Mouse (Mus musculus): Measurements from ENCODE around the gene Galr3.
"Not testable (repeated sequence)": the region's sequence is repeated elsewhere in the genome, so short reads cannot be mapped to it uniquely, and the experiment has no call there.

Gene Galr3

DNA sequence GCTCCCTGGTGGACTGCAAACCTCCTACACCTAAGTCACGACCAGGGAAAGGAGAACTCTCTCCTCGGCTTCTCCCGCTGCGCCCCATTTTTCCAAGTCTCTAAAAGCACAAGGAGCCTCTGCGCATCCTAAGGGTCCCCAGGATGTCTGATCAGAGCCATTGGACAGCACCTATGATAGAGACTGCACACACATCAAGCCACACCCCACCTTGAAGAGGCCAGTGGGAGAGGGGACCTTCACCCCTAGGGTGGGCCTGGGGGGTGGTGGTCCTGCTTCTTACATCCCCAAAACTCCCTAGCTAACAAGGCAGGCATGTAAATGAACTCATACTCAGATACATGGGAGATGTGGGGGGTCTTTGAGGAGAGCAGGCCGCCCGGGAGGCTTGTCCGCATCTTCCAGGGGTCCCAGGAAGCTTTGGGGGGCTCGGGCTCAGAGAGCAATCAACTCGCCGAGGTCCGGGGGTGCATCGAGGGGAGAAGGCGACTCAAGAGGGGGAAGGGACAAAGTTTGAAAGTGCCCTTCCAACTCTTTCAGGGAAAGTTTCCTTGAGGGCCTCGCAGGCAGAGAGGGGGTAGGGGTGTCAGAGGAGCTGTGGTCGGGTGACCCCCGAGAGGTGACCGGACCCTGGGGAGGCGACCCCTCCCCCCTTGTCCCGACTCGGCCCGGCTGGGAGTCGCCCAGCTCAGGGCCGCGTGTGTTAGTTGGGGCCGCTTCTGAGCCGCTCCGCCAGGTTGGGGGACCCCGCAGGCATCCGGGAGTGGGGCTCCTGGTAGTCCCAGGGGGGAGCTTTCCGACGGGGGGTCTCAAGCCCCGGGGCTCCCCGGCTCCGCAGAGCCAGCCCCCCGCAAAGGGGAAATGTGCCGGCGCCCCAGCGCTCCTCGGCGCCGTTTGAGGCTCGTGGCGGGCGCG is 14.1 kb upstream of the Galr3 start:
- peak; percentile 73 for DNase-seq (ENCODE audit: low spot score)

GRCm38 (mm10) chr15:79028237-79028738 is 13.4 kb upstream of the Galr3 start, which contains the start of gene H1f0:
Gene H1f0 (plus strand): TSS chr15:79028450.
- DNase-seq (ENCODE audit: low spot score), result peak; percentile 97

- DNase-seq (ENCODE audit: low spot score), result no peak
Measured at GRCm38 (mm10) chr15:79028823-79029484, 12.7 kb upstream of the Galr3 start.

GRCm38 (mm10) chr15:79029519-79030241 is 12.0 kb upstream of the Galr3 start:
- DNase-seq (ENCODE audit: low spot score), result no peak

- DNase-seq (ENCODE audit: low spot score), result peak; percentile 86
Measured at GRCm38 (mm10) chr15:79030551-79031435, 10.9 kb upstream of the Galr3 start.

GRCm38 (mm10) chr15:79031908-79032307 is 9.8 kb upstream of the Galr3 start:
- not testable (repeated sequence) for DNase-seq (ENCODE audit: low spot score)

DNA sequence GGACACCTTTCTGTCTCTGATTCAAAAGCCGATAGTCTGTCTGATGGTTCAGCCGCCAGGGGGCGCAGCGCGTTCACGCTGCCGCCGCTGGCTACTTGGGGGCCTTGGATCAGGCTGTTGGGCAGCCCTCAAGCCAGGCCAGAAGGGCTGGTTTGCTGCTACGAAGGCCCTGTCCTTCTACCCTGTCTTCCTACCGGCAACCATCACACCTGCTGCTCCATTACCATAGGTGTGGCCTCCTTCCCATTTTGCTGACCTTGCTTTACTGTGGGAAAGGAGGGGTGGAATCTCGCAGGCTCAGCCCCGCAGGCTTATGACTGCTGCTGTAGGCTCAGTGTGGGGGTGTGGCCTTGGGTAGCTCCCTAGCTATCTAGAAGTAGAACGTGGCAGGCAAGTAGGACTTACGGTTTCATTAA is 3.8 kb upstream of the Galr3 start:
- DNase-seq (ENCODE audit: low spot score), result peak; percentile 91

DNA sequence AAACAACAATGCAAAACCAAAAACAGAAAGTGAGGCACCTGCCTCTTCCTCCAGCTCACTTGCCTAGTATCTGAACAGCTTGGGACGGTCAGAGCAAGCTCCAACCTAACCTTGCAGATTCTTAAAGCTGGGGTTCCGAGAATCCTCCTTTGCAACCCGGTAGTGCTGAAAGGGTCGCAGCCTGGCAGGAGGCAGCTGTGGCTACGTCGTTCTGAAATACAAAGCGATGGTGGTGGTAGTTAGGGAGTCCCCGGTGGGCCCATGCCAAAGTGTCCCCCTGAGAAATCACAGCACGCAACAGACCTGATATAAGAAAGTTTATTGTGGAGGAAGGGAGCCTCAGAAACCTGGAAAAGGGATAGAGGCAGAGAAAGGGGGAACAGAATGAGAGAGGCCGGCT is 3.4 kb upstream of the Galr3 start:
- no peak for DNase-seq (ENCODE audit: low spot score)

GRCm38 (mm10) chr15:79038853-79039252 is 2.8 kb upstream of the Galr3 start:
- DNase-seq (ENCODE audit: low spot score), result peak; percentile 88

GRCm38 (mm10) chr15:79040501-79041416 is 926 bp upstream of the Galr3 start:
- no peak for DNase-seq (ENCODE audit: low spot score)

DNA sequence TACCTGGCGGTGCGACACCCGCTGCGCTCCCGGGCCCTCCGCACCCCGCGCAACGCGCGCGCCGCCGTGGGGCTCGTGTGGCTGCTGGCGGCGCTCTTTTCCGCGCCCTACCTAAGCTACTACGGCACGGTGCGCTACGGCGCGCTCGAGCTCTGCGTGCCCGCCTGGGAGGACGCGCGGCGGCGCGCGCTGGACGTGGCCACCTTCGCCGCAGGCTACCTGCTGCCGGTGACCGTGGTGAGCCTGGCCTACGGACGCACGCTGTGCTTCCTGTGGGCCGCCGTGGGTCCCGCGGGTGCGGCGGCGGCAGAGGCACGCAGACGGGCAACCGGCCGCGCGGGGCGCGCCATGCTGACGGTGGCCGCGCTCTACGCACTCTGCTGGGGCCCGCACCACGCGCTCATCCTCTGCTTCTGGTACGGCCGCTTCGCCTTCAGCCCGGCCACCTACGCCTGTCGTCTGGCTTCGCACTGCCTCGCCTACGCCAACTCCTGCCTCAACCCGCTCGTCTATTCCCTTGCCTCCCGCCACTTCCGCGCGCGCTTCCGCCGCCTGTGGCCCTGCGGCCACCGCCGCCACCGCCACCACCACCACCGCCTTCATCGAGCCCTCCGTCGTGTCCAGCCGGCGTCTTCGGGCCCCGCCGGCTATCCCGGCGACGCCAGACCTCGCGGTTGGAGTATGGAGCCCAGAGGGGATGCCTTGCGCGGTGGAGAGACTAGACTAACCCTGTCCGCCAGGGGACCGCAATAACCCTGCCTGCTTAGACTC is 1.2 kb downstream of the Galr3 start:
- DNase-seq (ENCODE audit: low spot score), result no peak

- DNase-seq (ENCODE audit: low spot score), result no peak
Measured at GRCm38 (mm10) chr15:79044837-79045236, 3.2 kb downstream of the Galr3 start.

GRCm38 (mm10) chr15:79048186-79048585 is 6.5 kb downstream of the Galr3 start:
- no peak for DNase-seq (ENCODE audit: low spot score)

- no peak for DNase-seq (ENCODE audit: low spot score)
Measured at GRCm38 (mm10) chr15:79050160-79050845, 8.6 kb downstream of the Galr3 start.

DNA sequence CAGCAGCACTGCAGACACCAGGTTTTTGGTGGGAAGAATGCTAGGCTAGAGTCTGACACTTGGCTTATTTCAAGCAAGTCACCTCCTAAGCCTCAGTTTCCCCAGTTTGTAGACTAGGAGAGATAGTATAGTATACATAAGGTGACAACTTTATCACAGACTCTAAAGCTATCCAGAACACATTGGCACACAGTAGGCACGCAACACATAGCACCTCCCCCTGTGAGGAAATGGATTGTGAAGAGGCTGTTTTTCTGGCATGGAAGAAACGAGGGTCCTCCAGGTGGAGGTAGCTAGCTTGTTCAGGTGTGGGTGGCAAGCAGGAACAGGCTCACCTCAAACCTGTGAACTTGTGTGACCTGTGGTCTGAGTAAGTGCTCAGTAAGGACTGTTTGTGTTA is 9.3 kb downstream of the Galr3 start:
- DNase-seq (ENCODE audit: low spot score), result no peak

- no peak for DNase-seq (ENCODE audit: low spot score)
Measured at GRCm38 (mm10) chr15:79051461-79052360, 10.0 kb downstream of the Galr3 start.

GRCm38 (mm10) chr15:79052366-79052765 is 10.7 kb downstream of the Galr3 start:
- DNase-seq (ENCODE audit: low spot score), result no peak

- DNase-seq (ENCODE audit: low spot score), result no peak
Measured at GRCm38 (mm10) chr15:79056601-79057000, 14.9 kb downstream of the Galr3 start.

All from testis, postnatal 10 days (tissue).